12 mouse cellular contexts compared by ENCODE assay signal in the genomic region with DNA sequence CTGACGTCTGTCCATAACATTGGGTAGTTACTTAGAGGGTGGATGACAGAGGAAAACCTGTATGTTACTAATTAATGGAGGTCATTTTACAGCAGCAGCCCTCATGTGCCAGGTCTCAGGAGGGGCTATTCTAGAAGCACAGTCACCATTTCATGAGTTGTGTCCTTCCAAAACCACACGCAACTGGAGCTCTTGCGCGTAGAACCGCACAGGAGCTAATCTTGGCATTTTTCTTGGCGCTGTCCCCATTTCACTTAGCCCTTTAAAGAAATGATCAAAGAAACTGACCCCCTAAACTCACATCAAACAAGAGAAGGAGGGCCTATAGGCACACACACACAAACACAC. TPM values are rescaled to one million over a fixed set of nuclear protein-coding genes. Genes with fewer than 3 reads are reported as not detected.
DNase-seq lines count a peak whose midpoint lies in the region; ATAC-seq and TF ChIP-seq lines count a peak whose summit lies in the region.
"Had no signal": no experiment of that assay in that cellular context is flagged by ENCODE, and none has a peak within 500 bp of the region (broad histone marks: within the 10 kb centered on the region; RNA-seq: fewer than 3 reads in every experiment).

No protein-coding gene starts in this region.

- peaks cover 25% of the 10 kb centered on the region for H3K27me3 ChIP-seq in heart, embryonic 15.5 days
- H3K27me3 ChIP-seq in hindbrain, embryonic 12.5 days = peaks cover 16% of the 10 kb centered on the region
- peaks cover 19% of the 10 kb centered on the region for H3K27me3 ChIP-seq in neural tube, embryonic 13.5 days
- H3K27me3 ChIP-seq in liver, postnatal 0 days (ENCODE audit: insufficient read depth, low read length) = peaks cover 23% of the 10 kb centered on the region
- H3K27me3 ChIP-seq: CH12.LX had no signal

- no peaks in the 10 kb centered on the region for H3K9me3 ChIP-seq in heart, embryonic 15.5 days (replicated peaks)
- H3K9me3 ChIP-seq in hindbrain, embryonic 12.5 days (replicated peaks) = no peaks in the 10 kb centered on the region
- no peaks in the 10 kb centered on the region for H3K9me3 ChIP-seq in neural tube, embryonic 13.5 days
- no peaks in the 10 kb centered on the region for H3K9me3 ChIP-seq in liver, postnatal 0 days (ENCODE audit: low read length)
- H3K9me3 ChIP-seq: liver, embryonic 12.5 days had no signal

- peaks cover 13% of the 10 kb centered on the region for H3K4me1 ChIP-seq in heart, embryonic 15.5 days (replicated peaks)
- peaks cover 12% of the 10 kb centered on the region for H3K4me1 ChIP-seq in hindbrain, embryonic 12.5 days
- H3K4me1 ChIP-seq in neural tube, embryonic 13.5 days (replicated peaks) = peaks cover 30% of the 10 kb centered on the region
- H3K4me1 ChIP-seq in liver, postnatal 0 days (ENCODE audit: insufficient read depth) = no peaks in the 10 kb centered on the region; the same call in 1 of the 2 replicates
- H3K4me1 ChIP-seq: liver, embryonic 12.5 days had no signal

- H3K36me3 ChIP-seq in heart, embryonic 15.5 days = no peaks in the 10 kb centered on the region
- no peaks in the 10 kb centered on the region for H3K36me3 ChIP-seq in hindbrain, embryonic 12.5 days
- no peaks in the 10 kb centered on the region for H3K36me3 ChIP-seq in neural tube, embryonic 13.5 days
- no peaks in the 10 kb centered on the region for H3K36me3 ChIP-seq in liver, postnatal 0 days (replicated peaks; ENCODE audit: insufficient read depth, low read length)
- H3K36me3 ChIP-seq: liver, embryonic 12.5 days had no signal

- no peak for DNase-seq in heart, postnatal 4 days
- peak; percentile 53 to 62 for DNase-seq in cerebellum, postnatal 25 days
- no peak for DNase-seq in testis, postnatal 10 days (ENCODE audit: low spot score)
- DNase-seq in liver, postnatal 0 days = no peak
- no peak for DNase-seq in frontal cortex, postnatal 25 days (ENCODE audit: low spot score in 2 of 2)

- TF ChIP-seq CTCF in liver, postnatal 0 days (IDR thresholded peaks at IDR 0.05; ENCODE audit: low read depth) = no peak

- H3K27ac ChIP-seq in heart, embryonic 15.5 days = no peak overlapping the region
- H3K27ac ChIP-seq in hindbrain, embryonic 12.5 days = no peak overlapping the region
- no peak overlapping the region for H3K27ac ChIP-seq in neural tube, embryonic 13.5 days (replicated peaks)
- no peak overlapping the region for H3K27ac ChIP-seq in liver, postnatal 0 days (ENCODE audit: low read depth)
- H3K27ac ChIP-seq: liver, embryonic 12.5 days had no signal

- H3K4me2 ChIP-seq in heart, embryonic 15.5 days = peak overlapping the region; percentile 94; the same call in 1 of the 2 replicates
- peak overlapping the region; percentile 94 for H3K4me2 ChIP-seq in hindbrain, embryonic 12.5 days (replicated peaks)
- peak overlapping the region; percentile 83 for H3K4me2 ChIP-seq in neural tube, embryonic 13.5 days
- H3K4me2 ChIP-seq in liver, postnatal 0 days (ENCODE audit: low read depth, low read length) = no peak overlapping the region

- WGBS in heart, embryonic 15.5 days = 66% methylated on average over 6 of the region's 6 CpGs
- WGBS in hindbrain, embryonic 12.5 days = 74% methylated on average over 6 of the region's 6 CpGs
- 80% methylated on average over 6 of the region's 6 CpGs for WGBS in neural tube, embryonic 13.5 days
- 71% methylated on average over 6 of the region's 6 CpGs for WGBS in liver, postnatal 0 days (ENCODE audit: insufficient replicate concordance)

- H3K4me3 ChIP-seq in heart, embryonic 15.5 days = peak overlapping the region; percentile 64; the same call in 1 of the 2 replicates
- H3K4me3 ChIP-seq in hindbrain, embryonic 12.5 days = peak overlapping the region; percentile 63
- peak overlapping the region; percentile 75 for H3K4me3 ChIP-seq in neural tube, embryonic 13.5 days
- H3K4me3 ChIP-seq in liver, postnatal 0 days (ENCODE audit: low read depth, low read length) = no peak overlapping the region
- H3K4me3 ChIP-seq: liver, embryonic 12.5 days had no signal

- ATAC-seq in heart, embryonic 15.5 days (replicated peaks; ENCODE audit: insufficient number of reproducible peaks, insufficient read depth, low FRiP score, low read depth) = no peak
- no peak for ATAC-seq in hindbrain, embryonic 12.5 days (ENCODE audit: low FRiP score)
- ATAC-seq in neural tube, embryonic 13.5 days (ENCODE audit: low read depth) = no peak
- no peak for ATAC-seq in liver, postnatal 0 days
- ATAC-seq: liver, embryonic 12.5 days had no signal

- no peak overlapping the region for H3K9ac ChIP-seq in heart, embryonic 15.5 days
- no peak overlapping the region for H3K9ac ChIP-seq in hindbrain, embryonic 12.5 days
- H3K9ac ChIP-seq in neural tube, embryonic 13.5 days = peak overlapping the region; percentile 84
- no peak overlapping the region for H3K9ac ChIP-seq in liver, postnatal 0 days (replicated peaks)
- H3K9ac ChIP-seq: liver, embryonic 12.5 days had no signal

- TF ChIP-seq EP300 in liver, postnatal 0 days (IDR thresholded peaks at IDR 0.05; ENCODE audit: low read depth) = no peak

RNA-seq across cellular contexts. Expression of gene Kctd8, which starts 1.9 kb away (rescaled TPM):
- 1.5 and 1.6 TPM in 2 replicates for polyA plus RNA-seq in heart, embryonic 15.5 days (2015; fragmentation: Nextera tagmentation; extraction: Ambion mirVana)
- under 1 TPM; 0.50 to 0.79 TPM for total RNA-seq in heart, postnatal 4 days (2021)
- 6.9 and 7.3 TPM in 2 replicates for polyA plus RNA-seq in hindbrain, embryonic 12.5 days (2016; fragmentation: Nextera tagmentation; extraction: Ambion mirVana)
- 21.8 and 23.5 TPM in 2 replicates for polyA plus RNA-seq in neural tube, embryonic 13.5 days (2015; fragmentation: Nextera tagmentation; extraction: Ambion mirVana)
- not detected in 2 replicates for polyA plus RNA-seq in liver, postnatal 0 days (2015; fragmentation: Nextera tagmentation; extraction: Ambion mirVana)
- total RNA-seq: CH12.LX; neutrophil, adult 5-6 weeks had no signal
- polyA plus RNA-seq: activated CD4-positive, CD25-positive, alpha-beta regulatory T cell, adult 4 months had no signal

Comparison
In these comparisons a context has a peak if more than half of its experiments do, and no peak if none do; other contexts are left out.
1. DNase-seq: peak in cerebellum, postnatal 25 days (2 of 2); none in heart, postnatal 4 days (single experiment), testis, postnatal 10 days (single experiment), liver, postnatal 0 days (single experiment) and frontal cortex, postnatal 25 days (0 of 2).